Mouse (Mus musculus) lung, adult 18-20 months (tissue): ENCODE measurements around the gene Shbg.

Experiments
- DNase-seq, 2 experiments: peaks; one replicate each; pipeline ENCODE4 v3.0.0; 2022; ENCODE audit warnings: mixed read lengths in 2 of 2

The Shbg gene

DNA sequence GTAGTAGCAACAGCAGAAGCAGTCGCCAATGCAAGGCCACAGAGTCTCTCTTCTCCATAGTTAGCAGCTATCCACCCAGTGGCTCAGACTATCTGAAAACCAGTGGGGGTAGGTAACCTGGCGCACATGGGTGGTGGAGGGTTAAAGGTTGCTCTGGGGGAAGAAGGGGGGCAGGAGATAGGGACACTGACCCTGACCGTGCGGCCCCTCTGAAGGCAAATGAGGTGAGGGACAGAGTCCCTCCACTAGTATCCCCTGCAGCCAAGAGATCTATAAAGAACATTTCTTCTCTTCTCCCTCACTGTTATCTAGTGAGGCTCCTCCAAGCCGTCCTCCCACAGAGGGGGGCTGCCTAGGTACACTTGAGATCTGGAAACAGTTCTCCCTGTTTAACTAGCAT, at the start of gene Shbg:
Gene Shbg (minus strand): TSS at position 101 of the 400 bp plus-strand sequence.
- DNase-seq: no peak

DNA sequence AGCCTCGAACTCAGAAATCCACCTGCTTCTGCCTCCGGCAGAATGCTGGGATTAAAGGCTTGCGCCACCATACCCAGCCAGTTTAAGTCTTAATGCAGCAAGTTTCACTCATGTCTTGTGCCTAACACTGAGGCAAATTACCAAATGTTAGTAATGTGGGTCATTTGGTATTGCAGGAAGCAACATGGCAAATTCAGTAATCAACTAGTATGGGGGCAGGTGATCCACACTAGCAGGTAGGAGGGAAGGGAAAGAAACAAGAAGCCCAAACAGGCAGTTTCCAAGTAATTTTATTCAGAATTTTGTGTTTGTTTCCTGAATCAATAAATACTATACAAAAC, 48.9 kb upstream of the Shbg start:
- no peak for DNase-seq

DNA sequence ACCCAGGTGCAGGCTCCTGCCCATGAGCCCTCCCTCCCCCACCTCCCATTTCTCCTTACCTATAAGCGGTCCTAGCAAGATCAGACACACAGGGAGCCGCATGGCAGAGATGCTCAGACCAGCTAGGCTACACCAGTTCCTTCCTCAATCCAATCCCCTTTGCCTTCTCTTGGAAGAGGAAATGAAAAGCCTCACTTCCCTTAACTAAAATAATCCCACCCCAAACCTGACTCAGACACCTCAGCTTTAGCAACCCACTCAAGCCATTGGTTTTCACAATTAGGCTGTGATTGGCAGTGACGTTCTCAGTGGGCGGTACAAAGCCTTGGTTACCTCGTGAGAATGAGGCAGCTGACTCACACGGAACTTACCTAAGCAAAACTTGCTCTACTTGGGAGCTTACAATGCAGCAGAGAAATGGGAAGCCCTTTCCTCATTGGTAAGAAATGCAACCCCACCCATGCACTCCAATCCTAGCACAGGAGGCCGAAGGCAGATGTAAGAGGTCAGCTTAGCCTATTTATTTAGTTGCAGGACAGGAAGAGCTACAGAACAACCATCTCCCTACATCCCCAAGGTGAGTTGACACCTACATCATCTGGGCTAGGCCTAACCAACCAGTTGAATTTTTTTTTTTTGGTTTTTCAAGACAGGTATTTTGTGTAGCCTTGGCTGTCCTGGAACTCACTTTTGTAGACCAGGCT, 48.4 kb upstream of the Shbg start, which contains the start of gene Cd68:
Gene Cd68 (minus strand): TSS at position 193 of the 704 bp plus-strand sequence.
- DNase-seq: peak; percentile 81

DNA sequence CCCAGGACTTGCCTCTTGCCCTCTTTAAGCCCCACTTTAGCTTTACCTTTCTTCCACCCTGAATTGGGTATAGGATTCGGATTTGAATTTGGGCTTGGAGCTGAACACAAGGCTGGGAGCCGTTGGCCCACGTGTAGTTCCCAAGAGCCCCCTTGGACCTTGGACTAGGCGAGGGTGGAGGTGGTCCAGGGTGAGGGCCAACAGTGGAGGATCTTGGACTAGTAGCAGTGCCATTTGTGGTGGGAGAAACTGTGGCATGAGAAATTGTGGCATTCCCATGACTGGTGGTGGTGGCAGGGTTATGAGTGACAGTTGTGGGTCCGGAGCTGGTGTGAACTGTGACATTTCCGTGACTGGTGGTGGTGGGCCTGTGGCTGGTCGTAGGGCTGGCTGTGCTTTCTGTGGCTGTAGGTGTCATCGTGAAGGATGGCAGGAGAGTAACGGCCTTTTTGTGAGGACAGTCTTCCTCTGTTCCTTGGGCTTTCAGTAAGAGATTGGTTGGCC, 47.8 kb upstream of the Shbg start:
- no peak for DNase-seq

DNA sequence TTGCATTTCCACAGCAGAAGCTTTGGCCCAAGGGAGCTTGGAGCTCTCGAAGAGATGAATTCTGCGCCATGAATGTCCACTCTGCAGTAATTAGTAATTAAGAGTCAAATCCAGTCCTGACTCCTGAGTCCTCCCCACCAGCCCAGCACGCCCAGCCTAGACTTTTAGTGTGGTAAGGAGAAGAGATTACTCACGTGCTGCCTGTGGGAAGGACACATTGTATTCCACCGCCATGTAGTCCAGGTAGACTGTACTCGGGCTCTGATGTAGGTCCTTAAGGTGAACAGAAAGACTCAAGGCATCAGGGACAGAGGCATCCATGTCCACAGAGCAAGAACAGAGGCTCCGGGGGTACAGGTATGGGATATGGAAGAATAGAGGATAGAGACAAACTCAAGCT, 47.1 kb upstream of the Shbg start:
- no peak for DNase-seq

DNA sequence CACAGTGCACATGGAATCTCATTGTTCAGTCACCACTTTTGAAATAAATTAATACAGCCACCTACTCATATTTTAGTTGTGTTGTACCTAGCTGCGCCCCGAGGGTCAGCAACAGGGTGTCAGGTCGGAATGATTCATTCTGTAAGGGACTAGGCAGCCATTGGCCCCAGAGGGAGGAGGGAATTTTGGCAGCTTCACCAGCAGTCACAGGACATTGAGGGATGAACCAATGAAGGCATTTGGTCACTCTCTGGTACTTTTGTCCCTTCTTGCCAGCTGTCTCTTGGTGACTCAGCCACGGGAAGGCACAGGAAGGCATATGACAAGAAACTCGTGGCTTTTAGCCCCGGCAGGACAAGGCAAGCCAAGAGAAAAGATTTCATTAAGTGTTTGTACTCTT, 46.1 kb upstream of the Shbg start:
- DNase-seq: no peak

DNA sequence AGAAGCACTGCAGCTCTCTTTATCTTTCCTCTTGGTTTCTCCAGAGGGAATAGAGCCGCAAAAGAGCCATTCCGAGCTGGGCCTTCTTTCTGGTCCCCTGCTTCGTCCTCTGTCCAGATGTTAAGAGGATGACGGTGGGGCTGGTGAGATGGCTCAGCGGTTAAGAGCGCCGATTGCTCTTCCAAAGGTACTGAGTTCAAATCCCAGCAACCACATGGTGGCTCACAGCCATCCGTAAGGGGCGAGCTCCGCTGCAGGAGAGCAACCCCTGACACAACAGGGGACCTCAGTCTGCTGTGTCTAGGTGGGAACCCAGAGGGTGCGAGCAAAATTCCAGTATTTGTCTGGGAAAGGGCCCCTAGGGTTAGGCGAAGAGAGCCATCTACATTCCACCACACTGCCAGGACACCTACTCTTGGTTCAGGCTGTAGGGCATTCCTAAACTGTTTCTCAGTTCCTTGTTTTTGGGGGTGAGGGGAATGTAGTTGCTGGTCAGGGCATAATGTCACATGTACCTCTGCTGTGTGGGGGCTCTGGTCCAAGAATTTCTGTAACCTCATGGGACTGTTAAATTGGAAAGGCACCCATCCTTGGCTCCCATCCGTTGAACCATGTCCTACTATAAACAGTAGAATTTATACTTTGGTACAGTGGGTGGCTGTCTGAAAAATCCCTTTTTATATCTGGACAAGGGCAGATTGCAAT, 45.4 kb upstream of the Shbg start:
- DNase-seq: no peak

DNA sequence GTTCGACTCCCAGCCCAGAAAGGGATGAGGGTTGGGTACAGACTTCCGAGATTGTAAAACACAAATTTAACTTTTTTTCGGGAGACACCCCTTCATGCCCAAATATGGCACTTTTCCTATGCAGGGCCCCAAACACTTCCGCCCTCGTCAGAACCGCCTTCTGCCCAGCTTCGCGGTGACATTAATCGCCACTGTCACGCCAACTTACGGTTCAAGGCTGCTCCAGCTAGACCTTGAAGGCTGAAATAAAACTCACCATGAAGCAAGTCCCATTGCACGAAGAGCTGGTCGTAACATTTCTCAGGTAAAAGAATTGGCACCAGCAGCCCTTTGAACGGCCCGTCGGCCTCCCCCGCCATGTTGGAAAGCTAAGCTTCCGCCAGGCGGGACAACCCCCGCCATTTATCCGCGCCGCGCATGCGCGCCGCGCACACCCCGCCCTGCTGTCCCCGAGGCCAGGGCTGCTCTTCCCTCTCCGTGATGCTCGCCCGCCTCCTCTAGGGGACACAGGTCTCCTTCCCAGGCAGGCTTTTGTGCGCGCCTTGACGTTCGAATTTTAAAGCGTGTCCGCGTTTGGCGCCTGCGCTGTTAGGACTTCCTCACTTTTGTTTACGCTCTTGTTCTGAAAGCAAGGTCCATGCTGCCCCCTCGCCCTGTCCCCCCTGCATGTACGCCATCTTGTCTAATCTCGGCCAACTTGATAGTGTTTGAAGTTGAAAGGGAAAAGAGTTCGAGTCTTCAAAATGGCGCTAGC, 44.7 kb upstream of the Shbg start, which contains the start of gene Mpdu1:
Gene Mpdu1 (minus strand): TSS at position 430 of the 754 bp plus-strand sequence.
- DNase-seq: peak; percentile 95 to 97

DNA sequence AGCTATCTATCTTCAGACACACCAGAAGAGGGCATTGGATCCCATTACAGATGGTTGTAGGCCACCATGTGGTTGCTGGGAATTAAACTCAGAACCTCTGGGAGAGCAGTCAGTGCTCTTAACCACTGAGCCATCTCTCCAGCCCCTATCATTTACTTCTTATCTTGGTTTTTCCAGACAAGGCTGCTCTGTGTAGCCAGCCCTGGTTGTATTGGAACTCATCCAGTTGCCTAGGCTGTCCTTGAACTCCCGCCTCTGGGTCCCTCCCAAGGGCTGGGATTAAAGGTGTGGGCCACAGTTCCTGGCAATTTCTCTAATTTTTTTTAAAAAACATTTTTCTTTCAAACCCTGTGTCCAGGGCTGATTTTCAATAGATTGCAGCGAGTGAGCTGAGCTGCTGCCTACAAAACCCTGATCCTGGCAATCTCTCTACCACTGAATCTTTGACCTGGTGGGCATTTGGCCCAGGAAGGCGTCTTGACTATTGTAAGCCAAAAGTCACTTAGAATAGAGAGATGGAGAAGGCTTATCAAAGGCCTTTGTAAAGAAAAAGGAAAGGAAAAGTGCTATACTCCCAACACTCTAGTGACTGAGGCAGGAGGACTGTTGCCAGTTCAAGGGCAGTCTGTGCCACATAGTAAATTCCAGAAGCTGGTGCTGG, 43.6 kb upstream of the Shbg start:
- DNase-seq: no peak

DNA sequence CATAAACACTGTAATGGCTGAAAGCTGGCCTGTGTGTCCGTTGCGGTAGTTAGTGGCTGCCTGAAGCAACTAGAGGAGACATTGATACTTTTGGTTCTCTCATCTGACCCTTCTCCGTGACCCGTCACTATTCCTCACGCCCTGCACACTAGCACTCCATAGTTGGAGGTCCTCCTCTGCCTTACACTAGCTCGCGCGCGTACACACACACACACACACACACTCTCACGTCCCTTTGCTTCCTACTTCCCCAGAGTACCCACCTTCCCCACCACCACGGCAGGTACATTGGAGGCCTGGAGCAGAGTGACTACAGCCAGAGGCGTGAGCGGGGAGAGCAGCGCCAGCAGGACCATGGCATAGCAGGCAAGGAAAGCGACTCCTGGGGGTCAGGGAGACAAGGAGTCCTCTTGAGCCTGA, 39.8 kb upstream of the Shbg start:
- no peak for DNase-seq

DNA sequence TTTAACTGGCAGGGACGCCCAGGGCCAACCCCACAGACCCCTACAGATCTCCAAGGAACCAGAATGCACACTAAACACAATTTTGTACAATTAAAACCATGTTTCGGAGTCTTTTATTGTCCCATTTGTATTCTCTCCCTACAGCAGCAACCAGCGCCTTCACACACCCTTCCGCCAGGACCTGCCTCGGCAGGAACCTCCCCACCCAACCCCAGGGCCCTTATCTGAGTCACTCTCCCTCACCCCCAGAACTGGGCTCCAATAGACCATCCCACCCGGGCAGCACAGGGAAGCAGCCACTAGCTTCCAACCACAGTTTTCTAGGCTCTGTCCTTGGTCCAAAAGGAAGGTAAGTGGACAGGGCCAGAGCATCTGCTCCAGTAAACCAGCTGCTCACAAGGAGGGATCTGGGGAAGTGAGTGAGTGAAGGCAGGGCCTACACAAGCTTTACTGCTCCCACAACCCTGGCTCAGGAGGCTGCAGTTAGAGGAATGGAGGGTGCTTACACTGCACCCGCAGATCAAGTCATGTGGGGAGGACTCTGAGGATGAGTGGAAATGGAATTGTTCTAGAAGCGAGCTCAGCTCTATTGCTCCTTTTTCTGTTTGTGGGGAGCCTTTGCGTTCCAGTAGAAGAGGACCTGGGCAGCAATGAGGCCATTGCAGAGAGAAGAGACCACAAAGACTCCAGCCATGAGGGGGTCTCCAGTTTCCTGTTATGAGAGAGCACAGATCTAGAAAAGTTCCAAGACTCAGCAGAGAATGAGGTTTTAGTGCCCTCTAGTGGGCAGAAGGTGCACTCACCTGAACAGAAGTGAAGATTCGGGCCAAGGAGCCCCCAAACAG, 39.1 kb upstream of the Shbg start:
- DNase-seq: peak in 1 of 2 experiments; percentile 39

DNA sequence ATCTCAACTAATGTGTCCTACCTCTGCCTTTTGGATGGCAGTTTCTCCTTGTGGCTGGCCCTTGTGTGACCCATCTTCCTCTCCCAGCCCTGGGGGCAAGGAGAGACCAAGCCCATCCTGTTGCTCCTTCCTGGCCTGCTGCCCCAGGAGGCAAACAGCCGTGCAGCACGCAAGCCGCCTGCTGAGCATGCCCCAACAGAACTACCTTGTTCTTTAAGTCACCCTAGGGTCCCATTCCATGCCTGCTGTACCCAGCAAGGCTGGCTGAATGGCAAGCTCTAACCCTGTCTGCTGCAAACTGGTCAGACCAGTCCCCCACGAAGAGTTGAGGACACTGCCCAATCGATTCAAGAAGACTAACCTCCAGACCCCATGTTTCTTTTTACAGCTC, 38.4 kb upstream of the Shbg start:
- DNase-seq: no peak

DNA sequence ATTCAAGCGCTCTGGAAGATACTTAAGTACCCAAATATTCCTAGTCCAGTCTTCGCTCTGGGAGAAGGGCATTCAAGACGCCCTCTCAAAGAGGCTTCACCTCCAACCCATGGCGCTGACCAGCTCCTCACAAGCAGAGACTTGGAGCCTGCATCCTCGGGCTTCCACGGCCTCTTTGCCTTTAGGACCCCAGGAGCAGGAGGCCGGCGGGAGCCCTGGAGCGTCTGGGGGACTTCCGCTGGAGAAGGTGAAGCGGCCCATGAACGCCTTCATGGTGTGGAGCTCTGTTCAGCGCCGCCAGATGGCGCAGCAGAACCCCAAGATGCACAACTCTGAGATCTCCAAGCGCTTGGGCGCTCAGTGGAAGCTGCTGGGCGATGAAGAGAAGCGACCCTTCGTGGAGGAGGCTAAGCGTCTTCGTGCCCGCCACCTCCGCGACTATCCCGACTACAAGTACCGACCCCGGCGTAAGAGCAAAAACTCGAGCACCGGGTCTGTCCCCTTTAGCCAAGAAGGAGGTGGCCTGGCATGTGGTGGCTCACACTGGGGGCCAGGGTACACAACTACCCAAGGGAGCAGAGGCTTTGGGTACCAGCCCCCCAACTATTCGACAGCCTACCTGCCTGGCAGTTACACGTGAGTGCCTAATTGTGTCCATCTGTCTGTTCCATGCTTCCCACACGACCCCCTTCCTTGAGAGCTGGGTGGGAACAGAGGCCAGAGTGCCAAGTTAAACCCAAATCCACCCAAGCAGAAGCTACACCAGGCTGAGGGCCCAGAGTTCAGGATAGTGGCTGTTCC, 37.8 kb upstream of the Shbg start, which contains the start of gene Sox15:
Gene Sox15 (plus strand): TSS at position 51 of the 801 bp plus-strand sequence.
- DNase-seq: peak; percentile 49 to 60

DNA sequence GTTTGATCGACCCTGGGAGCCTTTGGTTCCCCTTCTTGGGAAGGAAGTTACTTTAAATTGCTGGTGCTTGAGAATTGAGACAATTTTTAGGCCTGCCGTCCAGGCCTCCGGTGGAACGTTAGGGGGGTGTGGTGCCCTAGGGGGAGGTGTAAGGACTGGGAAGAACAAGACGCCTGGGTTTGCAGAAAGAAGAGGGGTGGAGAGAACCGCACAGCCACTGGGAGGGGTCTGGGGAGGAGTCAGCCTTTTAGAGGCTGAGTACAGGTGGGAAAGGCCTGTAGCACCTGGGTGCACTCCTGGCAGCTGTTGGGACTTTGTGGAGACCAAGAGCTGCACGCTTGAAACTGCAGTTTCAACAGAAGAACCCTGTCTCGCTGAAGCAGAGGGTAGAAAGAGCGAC, 37.1 kb upstream of the Shbg start:
- peak; percentile 26 to 52 for DNase-seq

DNA sequence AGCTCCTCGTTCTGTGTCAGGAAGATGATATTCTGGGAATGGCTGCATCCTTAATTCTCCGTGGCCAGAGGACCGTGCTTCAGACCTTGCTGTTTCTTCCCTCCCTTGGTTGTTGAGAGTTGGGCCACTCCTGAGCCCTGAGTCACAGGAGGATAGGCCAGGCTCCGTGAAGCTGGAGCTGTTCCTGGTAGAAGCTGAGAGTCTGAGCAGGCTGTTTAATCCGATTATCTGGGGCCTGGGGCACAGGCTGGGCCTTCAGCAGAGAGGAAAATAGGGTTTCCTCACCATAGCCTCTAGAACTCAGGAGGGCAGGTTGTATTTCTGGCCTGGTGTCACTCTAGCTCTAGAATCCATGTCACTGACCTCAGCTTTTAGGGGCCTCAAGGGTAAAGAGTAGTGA, 35.7 kb upstream of the Shbg start:
- DNase-seq: no peak

DNA sequence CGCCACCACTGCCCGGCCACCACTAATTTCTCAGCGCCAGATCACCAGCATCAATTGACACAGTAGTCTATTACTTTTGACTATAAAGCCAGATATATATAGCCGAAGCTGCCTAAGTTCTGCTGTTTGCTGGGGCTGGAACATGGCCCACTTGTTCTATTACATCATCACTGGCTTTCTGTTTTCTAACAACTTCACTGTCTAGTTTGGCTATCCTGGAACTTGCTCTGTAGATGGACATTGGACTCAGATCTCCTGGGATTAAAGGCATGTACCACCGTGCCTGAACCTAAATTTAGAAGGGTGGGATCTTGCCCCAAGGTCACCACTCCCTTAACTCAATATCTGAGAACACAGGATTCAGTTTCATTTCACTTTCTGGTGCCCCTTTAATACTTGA, 28.2 kb upstream of the Shbg start:
- DNase-seq: no peak

DNA sequence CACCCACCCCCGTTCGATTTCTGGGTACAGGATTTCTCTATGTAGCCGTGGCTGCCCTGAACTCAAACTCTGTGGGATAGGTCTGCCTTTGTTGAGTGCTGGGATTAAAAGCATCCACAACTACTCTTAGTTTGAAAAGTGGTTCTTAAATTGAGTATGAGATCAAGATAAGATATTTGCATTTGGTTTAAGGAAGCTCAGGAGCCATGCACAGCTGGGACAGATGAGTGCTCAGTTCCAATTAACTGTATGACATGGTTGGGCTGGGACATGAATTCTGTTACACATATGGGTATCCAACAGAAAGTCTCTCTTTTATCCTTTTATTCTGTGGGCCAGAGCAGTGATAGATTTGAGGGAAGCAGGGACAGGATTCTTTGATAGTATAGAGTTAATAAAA, 17.8 kb upstream of the Shbg start:
- DNase-seq: no peak

DNA sequence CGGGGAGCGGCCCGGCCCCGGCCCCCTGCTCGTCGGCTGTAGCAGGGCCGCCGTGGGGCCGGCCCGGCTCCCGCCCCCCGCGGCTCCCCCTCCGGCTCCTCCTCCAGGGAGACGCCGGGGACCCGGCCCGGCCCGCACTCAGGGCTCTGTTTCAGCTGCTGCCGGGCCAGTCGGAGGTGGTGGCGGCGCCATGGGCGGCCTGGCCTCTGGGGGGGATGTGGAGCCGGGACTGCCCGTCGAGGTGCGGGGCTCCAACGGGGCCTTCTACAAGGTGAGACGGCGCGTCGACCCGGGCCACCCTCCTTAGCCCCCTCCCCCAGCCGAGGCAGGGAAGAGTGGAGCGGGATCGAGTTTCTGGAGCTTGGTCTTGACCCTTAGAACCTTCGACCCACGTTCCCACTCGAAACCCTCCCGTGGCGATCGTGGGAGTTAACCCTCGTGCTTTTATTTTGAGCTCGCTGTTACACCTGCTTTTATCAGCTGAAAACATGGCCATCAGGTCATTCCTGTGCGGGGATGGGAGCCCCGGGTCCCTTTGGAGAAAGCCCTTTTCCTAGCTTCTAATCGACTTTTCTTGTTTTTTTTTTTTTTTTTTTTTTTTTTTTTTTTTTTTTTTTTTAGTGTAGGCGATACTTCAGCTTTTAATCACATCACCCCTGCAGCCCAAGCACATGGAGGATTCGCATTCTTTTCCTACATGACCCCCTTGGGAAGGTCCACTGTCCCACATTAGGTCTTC, 15.6 kb upstream of the Shbg start:
- DNase-seq: peak; percentile 67 to 74

DNA sequence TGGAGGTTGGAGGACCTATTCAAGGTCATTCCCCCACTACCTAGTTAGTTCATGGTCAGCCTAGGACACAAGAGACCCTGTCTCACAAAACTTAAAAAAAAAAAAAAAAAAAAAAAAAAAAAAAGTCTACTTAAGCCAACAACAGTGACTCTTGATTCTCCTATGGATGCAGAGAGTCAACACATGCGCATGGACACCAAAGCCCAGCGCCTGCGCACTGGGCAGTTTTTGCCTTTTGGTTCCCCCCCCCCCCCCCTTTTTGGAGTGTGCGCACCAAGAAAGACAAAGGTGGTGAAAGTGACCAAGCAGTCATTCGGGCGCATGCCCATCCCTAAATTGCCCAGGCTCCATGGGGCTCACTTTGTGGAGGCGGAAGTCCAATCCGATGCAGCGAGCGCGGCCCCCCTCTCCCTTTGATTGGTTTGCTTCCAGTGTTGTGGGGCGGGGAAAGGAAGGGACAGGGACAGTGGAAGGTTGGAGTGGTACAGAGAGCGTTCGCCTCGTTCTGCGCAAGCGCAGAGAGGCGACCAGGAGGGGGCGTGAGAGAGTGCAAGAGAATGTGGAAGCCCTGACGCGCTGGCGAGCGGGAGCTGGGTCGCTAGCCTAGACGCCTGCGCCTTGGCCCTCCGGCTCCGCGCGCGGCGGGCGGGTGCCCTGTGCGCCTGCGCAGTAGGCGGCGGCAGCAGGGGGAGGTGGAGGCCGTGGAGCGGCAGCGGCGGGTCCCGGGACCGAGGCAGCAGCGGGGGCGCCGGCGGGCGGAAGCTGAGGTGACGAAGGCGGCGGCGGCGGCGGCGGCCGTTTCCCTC, 14.8 kb upstream of the Shbg start, which contains the start of gene Fxr2:
Gene Fxr2 (plus strand): TSS at position 707 of the 806 bp plus-strand sequence.
- DNase-seq: peak; percentile 100
